Mouse (Mus musculus): Measurements from ENCODE around the gene Sirt7. TPM values are rescaled to one million over a fixed set of nuclear protein-coding genes. Genes with fewer than 3 reads are reported as not detected.

The Sirt7 gene
- 109 and 125 TPM in 2 replicates for polyA plus RNA-seq (2012; rRNA removed)

DNA sequence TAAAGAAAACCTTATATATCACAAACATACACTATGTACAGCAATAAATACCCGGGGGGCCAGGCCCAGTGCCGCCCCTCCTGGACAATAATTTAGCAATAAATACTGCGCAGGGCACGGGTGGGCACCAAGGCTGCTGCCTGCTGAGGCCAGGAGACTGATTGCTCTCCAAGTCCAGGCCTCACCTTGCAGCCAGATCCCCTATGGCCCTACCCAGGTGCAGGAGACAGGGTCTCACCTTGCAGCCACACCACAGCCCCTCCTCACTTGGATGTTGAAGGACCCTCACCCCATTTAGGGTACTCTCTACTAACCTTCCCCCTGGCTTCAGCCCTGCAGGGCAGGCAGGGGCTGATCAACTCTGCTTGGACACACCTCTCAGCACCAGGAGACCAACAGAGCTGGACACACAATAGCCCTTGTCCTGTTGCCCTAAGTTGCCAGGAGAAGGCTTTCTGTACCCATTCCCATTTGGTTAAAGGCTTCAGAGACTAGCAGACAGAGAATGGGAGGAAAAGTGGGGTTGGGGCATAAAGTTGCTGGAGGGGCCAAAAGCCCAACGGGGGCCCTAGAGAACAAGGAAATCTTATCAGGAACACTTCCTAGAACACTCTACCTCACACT, at the start of gene Sirt7:
Gene Sirt7 (minus strand): TSS at position 89 of the 624 bp plus-strand sequence.

DNA sequence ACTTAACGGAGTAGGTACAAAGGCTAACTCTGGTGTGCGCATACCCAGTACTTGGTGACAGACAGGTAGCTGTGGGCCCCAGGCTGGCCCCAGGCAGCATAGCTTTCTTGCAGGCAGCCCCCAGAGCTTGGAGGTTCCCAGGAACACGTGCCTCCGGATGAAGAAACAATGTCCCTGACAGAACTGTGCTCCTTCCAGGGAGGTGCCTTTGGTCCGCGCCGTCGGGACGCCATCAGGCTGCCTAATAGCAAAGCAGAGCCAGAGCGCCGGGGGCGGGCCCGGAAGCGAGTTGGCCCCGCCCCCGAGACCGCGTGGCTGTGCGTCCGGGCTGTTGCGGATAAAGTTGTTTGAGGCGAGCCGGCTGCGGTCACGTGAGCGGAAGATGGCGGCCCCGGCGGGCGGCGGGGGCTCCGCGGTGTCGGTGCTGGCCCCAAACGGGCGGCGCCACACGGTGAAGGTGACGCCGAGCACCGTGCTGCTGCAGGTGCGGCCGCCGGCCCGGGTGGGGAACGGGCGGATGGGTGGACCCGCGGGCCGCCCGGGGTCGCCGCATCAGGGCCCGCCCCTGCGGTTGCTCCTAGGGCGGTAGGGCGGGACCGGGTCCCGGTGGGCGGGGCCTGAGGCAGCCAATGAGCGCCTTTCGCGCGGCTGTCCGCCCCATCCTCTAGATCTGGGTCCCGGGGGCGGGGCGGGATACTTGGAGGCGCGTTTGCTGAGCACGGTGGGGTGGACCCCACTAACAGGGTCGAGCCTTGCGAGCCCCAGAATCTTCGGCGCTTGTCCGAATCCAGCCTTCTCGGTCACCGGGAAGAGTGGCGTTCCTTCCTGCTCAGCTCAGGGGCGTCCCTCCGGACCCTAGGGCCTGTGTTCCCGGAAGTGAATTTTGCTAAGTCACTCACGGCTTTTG, 47.9 kb upstream of the Sirt7 start, which contains the start of gene Aspscr1:
Gene Aspscr1 (plus strand): TSS at position 287 of the 907 bp plus-strand sequence.

DNA sequence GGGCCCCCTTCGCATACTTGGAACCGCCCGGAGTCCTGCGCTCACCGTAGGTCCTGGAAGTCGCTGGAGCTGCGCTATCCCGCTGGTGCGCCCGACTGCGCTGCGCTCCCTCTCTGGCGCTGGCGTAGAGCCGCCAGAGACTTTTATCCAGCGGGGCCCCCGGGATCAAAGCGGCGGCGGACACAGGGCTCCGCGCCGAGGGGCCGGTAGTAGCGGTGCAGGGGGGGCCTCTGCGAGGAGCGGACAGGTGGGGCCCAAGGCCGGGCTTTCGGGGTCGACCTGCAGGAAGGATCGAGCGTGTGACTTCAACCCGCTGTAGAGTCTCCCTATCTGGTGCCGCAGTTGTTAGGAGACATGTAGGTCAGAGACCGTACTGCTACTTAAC, 36.0 kb upstream of the Sirt7 start, which contains the start of gene Notum:
Gene Notum (minus strand): TSS at position 100 of the 385 bp plus-strand sequence.

DNA sequence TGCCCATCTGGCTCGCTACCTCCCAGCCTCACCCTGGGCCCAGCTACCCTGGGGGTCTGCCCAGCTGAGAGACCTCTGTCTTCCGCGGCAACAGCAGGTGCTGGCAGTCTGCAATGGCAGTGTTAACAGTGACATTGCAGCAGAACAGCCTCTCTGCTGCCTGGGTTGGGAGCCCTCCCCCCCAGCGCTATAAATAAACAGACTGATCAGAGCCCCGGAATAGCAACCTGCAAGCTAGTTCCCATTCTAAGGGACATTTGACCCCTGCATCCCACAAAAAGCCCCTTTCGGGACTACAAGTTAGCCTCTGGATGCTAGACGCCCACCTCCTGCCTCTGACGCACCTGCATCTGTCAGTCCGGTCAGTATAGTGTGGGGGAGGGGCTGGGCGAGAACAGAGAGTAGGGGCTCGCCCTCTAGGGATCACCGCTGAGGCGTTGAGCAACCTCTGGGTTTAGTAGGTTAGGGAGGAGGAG, 23.0 kb upstream of the Sirt7 start, which contains the start of gene Myadml2:
Gene Myadml2 (minus strand): TSS at position 158 of the 476 bp plus-strand sequence.

DNA sequence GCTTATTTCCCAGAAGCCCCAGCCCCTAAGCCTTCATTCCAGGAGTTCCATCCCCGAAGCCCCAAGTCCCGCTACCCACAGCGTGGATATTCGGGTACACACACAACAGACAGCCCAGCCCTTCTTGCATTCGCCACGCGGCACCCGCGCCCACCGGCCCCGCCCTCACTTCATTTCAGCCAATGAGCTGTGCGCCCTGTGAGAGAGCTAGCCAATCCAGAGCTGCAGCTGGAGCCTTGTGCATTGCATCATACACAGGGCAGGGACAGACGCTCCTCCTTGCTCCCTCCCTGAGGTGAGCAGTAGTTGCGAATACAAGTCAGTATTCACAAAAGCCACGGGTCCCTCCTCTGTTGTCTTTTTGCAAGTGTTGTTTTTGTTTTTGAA, 18.6 kb upstream of the Sirt7 start, which contains the start of gene Pycr1:
Gene Pycr1 (minus strand): TSS at position 169 of the 387 bp plus-strand sequence.

DNA sequence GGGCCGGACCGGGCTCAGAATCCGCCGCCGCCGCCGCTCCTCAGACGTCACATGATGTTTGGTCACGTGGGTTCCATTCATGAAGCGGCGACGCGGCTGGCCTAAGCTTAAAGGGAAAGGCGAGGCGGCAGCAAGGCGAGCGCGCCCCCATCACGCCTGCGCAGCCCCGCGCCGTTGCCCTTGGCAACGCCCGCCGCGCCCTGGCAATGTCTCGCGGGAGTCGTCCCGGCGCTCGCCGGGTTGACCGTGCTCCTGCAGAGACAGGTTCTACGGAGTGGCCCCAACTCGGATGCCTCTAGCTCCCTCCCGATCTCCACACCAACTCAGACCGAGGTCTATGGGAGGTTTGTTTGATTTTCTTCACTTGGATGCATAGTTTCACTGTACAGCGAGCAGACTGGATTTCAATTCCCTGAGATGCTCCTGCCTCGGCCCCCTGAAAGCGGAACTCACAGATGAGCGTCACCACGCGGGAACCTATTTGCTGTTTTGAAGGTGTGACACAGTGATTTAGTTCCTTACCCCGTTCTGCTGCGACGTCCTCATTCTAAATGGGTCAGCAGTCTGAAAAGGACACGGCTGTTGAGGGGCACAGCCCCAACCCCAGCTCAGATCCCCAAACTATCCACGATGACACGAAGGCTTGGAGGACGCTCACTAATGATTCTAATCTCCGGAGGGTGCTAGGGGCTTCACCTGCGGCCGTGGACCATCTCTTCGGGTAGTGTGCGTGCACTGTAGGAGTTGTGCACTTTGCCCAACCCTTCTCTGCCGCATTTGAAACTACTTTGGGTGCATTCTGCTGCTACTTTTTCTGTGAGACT, 8.7 kb upstream of the Sirt7 start, which contains the start of gene Mafg:
Gene Mafg (minus strand): TSS at position 81 of the 824 bp plus-strand sequence.

DNA sequence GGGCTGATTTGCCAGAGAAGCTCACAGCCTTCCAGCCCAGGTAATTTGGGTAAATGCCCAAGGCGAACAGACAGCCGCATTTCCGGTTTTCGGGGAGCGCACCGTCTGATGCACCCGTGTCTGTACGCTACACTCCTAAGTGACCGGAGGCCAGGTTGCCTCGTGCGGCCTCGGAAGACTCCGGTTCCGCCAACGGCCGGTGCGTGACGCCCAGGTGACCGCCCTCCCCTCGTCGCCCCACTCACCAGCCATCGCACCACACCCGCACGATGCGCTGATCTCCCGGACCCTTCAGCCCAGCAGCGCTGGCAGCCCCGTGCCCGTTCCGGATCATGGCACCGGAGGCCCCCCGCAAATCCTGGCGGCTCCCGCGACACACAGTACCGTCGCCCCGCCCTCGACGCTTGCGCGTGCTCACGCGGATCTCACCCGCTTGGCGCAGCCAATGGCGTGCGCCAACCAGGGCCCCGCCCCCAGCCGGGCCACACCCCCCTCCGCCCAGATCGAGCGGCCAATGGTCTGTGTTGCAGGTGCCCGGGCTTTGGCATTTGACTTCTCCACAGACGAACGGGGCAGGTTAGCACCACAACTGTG, 7.4 kb downstream of the Sirt7 start, which contains the start of gene Pcyt2:
Gene Pcyt2 (minus strand): TSS at position 418 of the 594 bp plus-strand sequence.

DNA sequence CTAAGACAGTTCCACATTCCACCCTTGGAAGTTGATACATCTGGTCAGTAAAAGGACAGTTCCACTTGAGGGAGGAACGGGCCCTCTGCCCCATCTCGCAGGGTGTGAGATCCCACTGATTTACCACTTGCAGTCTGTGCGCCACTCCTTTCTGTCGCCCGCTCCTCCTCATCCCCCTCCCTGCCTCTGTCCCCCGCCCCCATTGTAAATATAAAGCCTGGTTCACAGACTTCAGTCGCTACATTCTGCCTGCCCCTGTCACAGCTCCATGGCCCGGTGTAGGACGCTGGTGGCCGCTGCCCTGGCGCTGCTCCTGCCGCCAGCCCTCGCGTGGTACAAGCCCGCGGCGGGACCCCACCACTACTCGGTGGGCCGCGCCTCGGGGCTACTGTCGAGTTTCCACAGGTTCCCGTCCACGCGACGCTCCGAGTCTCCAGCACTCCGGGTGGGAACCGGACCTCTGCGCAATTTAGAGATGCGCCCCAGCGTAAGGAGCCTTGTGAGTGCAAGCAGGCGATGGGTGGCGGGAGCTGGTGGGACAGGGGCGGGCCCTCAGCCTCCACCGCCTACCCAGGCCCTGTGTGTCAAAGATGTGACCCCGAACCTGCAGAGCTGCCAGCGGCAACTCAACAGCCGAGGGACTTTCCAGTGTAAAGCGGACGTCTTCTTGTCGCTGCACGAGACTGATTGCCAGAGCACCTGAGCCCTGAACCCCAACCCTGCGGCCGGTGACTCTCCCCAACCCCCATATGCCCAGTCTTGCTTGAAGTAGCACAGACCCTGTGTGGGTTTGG, 16.6 kb downstream of the Sirt7 start, which contains the start of gene Npb:
Gene Npb (plus strand): TSS at position 237 of the 794 bp plus-strand sequence.

DNA sequence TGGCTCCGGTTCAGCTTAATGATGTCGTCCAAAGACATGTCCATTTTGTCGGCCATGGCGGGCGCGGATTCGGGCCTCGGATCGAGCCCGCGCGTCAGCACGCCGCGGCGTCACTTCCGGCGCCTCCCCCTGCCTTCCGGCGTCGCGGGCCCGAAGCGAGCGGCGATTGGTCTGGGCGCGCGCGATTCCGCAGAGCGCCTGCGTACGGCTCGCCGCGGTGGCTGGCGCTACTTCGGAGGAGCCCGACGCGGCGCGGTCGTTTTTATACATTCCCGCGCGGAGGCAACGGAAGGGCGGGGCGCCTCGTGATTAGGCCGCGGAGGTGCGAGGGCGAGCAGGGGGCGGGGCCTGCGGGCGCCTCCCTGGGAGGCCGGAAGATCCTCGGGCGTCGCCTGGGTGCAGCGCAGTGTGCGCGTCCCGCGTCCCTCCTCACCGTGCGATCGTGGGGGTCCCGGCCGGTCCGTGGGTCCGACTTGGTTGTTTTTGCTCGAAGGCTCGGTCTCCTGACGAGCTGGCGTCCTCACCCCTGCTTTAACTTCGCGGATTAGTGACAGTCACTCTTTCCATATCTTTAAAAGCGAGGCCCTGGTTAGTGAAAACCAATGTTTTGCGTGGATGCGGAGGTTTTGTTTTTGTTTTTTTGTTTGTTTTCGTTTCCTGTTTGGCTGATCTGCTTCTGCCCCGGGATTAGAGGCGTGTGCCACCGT, 26.6 kb downstream of the Sirt7 start, which contains the start of the genes Alyref and Anapc11:
Gene Alyref (minus strand): TSS at position 83 of the 707 bp plus-strand sequence.
Gene Anapc11 (plus strand): TSS at position 139 of the 707 bp plus-strand sequence.

DNA sequence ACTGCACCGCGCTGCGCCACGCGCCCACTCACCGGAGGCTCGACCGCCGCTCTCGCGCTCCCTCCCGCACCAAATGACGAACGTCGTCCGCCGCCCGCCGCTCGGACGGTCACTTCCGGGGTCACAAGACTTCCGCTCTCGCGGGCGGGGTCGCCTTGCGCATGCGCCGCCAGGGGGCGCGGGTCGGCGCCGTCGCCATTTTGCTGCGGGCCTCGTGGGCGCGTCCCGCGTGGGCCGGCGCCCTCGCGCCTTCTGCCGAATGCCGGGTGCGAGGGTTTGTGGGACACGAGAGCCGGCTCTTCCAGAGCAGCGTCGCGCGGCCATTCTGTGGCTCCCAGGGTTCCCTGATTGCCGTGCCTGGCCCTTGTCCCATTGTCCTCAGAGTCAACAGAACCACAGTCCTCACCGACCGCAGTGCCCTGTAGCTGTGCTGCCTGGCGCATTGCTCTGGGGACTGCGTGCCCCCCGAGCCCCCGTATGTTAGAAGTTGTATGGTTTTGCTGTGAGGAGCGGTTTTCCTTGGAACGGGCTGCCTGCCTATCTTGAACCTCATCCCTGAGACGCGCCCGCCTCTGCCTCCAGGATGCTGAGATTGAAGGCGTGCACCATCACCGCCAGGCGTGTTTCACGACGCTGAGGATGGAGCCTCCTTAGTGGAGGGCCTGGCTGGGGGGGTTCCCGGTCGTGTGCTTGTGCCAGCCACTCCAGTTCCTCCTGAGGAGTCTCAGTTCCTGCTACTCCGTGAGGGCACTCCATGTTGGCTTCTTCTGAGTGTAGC, 43.4 kb downstream of the Sirt7 start, which contains the start of gene Arhgdia:
Gene Arhgdia (minus strand): TSS at position 135 of the 778 bp plus-strand sequence.

DNA sequence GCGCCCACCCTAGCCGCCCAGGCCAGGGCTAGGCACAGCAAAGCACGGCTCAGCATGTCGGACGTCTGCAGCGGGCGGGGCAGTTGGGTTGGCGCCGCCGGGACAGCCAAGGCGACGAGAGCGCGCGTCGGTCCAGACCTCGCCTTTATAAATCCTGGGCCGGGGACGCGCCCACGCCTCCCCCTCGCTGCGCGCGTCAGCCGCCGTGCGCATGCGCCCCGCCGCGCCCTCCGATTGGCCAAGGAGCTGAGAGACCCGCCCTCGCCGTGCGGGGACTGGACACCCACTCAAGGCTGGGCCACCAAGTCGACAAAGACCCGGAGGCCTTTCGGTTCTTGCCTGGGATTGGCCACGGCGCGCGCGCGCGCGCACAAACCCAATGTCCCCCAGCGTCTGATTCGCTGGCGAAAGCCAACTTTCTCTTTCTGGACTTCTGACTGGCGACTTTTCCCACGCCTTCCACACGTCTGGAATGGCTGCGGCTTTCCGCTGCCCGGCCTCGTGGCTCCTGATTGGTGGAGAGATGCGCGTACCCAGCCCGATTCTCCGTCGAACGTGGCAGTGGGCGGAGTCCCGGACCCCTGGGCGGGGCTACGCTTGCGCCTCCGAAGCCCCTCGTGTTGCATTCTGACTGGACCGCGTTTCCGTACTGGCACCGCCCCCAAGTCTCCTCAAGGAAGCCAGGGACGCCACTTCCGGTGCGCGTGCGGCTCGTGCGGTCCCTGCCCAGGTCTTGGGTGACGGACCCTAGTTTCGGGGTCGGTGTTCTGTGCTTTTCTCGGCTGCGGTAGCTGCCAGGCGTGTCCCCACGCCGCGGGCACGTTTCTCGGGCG, 52.1 kb downstream of the Sirt7 start, which contains the start of gene P4hb:
Gene P4hb (minus strand): TSS at position 502 of the 833 bp plus-strand sequence.

Other genes starting within 250 kb of the Sirt7 start
- 64.7 and 65.7 TPM in 2 replicates for gene Faap100, start 246.5 kb downstream of the Sirt7 start, polyA plus RNA-seq (2012; rRNA removed)
- 62.4 and 84.3 TPM in 2 replicates for gene Nploc4, start 187.5 kb downstream of the Sirt7 start, polyA plus RNA-seq (2012; rRNA removed)
- gene Tspan10, start 182.6 kb downstream of the Sirt7 start, polyA plus RNA-seq (2012; rRNA removed), result 0.19 and 0.41 TPM in 2 replicates
- 0.55 and 0.56 TPM in 2 replicates for gene Pde6g, start 171.7 kb downstream of the Sirt7 start, polyA plus RNA-seq (2012; rRNA removed)
- gene Oxld1, start 167.2 kb downstream of the Sirt7 start, polyA plus RNA-seq (2012; rRNA removed), result 25.9 and 35.8 TPM in 2 replicates
- gene Ccdc137, start 167.1 kb downstream of the Sirt7 start, polyA plus RNA-seq (2012; rRNA removed), result 9.6 and 10.4 TPM in 2 replicates
- 23.7 and 24.4 TPM in 2 replicates for gene Arl16, start 157.6 kb downstream of the Sirt7 start, polyA plus RNA-seq (2012; rRNA removed)
- gene Mrpl12, start 140.6 kb downstream of the Sirt7 start, polyA plus RNA-seq (2012; rRNA removed), result 196 and 363 TPM in 2 replicates
- gene Slc25a10, start 133.4 kb downstream of the Sirt7 start, polyA plus RNA-seq (2012; rRNA removed), result 357 and 440 TPM in 2 replicates
- gene Gcgr, start 94.5 kb downstream of the Sirt7 start, polyA plus RNA-seq (2012; rRNA removed), result 0.35 and 0.95 TPM in 2 replicates
- gene Mcrip1, start 75.5 kb downstream of the Sirt7 start, polyA plus RNA-seq (2012; rRNA removed), result 51.3 and 59.4 TPM in 2 replicates
- 0.22 TPM in 1 of 2 replicates, not detected in the other for gene Ppp1r27, start 74.1 kb downstream of the Sirt7 start, polyA plus RNA-seq (2012; rRNA removed)
- gene P4hb, start 52.0 kb downstream of the Sirt7 start, polyA plus RNA-seq (2012; rRNA removed), result 238 and 254 TPM in 2 replicates
- gene Arhgdia, start 43.6 kb downstream of the Sirt7 start, polyA plus RNA-seq (2012; rRNA removed), result 643 and 823 TPM in 2 replicates
- gene Alyref, start 26.9 kb downstream of the Sirt7 start, polyA plus RNA-seq (2012; rRNA removed), result 25.4 and 31.6 TPM in 2 replicates
- 119 and 133 TPM in 2 replicates for gene Anapc11, start 26.8 kb downstream of the Sirt7 start, polyA plus RNA-seq (2012; rRNA removed)
- gene Npb, start 16.8 kb downstream of the Sirt7 start, polyA plus RNA-seq (2012; rRNA removed), result 5.5 and 6.3 TPM in 2 replicates
- gene Pcyt2, start 7.3 kb downstream of the Sirt7 start, polyA plus RNA-seq (2012; rRNA removed), result 325 and 389 TPM in 2 replicates
- gene Mafg, start 8.4 kb upstream of the Sirt7 start, polyA plus RNA-seq (2012; rRNA removed), result 32.4 and 38.3 TPM in 2 replicates
- gene Pycr1, start 18.5 kb upstream of the Sirt7 start, polyA plus RNA-seq (2012; rRNA removed), result 30.3 and 39.3 TPM in 2 replicates
- gene Myadml2, start 22.9 kb upstream of the Sirt7 start, polyA plus RNA-seq (2012; rRNA removed), result 0.13 and 0.42 TPM in 2 replicates
- gene Notum, start 35.9 kb upstream of the Sirt7 start, polyA plus RNA-seq (2012; rRNA removed), result 0.80 and 0.83 TPM in 2 replicates
- gene Aspscr1, start 47.7 kb upstream of the Sirt7 start, polyA plus RNA-seq (2012; rRNA removed), result 93.2 and 102 TPM in 2 replicates
- gene Cenpx, start 88.5 kb upstream of the Sirt7 start, polyA plus RNA-seq (2012; rRNA removed), result 73.6 and 85.1 TPM in 2 replicates
- 39.0 and 42.1 TPM in 2 replicates for gene Lrrc45, start 88.7 kb upstream of the Sirt7 start, polyA plus RNA-seq (2012; rRNA removed)
- gene Rac3, start 96.2 kb upstream of the Sirt7 start, polyA plus RNA-seq (2012; rRNA removed), result 18.7 and 26.9 TPM in 2 replicates
- gene Dcxr, start 102.0 kb upstream of the Sirt7 start, polyA plus RNA-seq (2012; rRNA removed), result 198 and 220 TPM in 2 replicates
- gene Cbr2, start 106.9 kb upstream of the Sirt7 start, polyA plus RNA-seq (2012; rRNA removed), result 100 and 126 TPM in 2 replicates
- gene Hmga1b, start 137.6 kb upstream of the Sirt7 start, polyA plus RNA-seq (2012; rRNA removed), result 1.5 and 3.1 TPM in 2 replicates
- gene Rfng, start 159.0 kb upstream of the Sirt7 start, polyA plus RNA-seq (2012; rRNA removed), result 61.7 and 67.2 TPM in 2 replicates
- gene Gps1, start 159.0 kb upstream of the Sirt7 start, polyA plus RNA-seq (2012; rRNA removed), result 119 and 127 TPM in 2 replicates
- 36.2 and 39.8 TPM in 2 replicates for gene Dus1l, start 171.2 kb upstream of the Sirt7 start, polyA plus RNA-seq (2012; rRNA removed)
- gene Fasn, start 199.3 kb upstream of the Sirt7 start, polyA plus RNA-seq (2012; rRNA removed), result 355 and 470 TPM in 2 replicates